Mouse (Mus musculus) v-Abl transformed pro-B cells (cell line): ENCODE measurements around the gene Igf2r.

Experiments
- in situ Hi-C, 2 experiments: fragments of 400-800 bp; cut with MboI; formaldehyde crosslinking; loops; one replicate each; pipeline ENCODE4 v1.15.1; 2025; ENCODE audit not compliant: unreplicated experiment in 2 of 2

Gene Igf2r

DNA sequence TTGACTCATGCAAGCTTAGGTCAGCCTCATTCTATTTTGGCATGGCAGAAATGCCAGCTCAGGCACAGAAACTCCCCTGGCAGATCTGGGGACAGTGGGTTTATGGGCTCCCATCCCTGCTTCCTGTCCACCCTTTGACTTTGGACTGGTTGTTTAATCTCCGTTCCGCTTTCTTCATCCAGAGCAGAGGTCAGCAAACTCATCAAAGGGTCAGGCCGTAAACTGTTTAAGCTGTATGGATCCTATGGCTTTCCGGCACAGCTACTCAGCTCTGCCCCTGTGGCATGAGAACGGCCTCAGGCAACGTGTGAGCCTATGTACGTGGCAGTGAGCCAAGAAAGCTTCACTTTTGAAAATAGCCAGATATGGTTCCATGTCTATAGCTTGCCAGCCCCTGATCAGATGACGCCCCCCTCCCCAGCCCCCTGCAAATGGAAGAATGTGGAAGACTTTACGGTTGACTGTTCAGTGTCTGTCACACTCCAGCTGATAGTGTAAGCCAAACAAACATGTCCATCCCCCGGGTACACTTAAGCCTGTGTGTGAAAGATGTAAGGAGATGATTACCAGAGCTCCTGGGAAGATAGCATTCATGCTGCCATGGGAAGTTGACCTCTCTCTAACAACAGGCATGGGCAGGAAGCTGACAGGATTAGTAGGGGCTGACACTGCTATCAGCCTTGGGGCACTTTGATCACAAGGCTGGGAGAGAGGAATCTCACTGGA lies 21.1 kb upstream of the Igf2r start:
- in situ Hi-C loops, result no loop called here

DNA sequence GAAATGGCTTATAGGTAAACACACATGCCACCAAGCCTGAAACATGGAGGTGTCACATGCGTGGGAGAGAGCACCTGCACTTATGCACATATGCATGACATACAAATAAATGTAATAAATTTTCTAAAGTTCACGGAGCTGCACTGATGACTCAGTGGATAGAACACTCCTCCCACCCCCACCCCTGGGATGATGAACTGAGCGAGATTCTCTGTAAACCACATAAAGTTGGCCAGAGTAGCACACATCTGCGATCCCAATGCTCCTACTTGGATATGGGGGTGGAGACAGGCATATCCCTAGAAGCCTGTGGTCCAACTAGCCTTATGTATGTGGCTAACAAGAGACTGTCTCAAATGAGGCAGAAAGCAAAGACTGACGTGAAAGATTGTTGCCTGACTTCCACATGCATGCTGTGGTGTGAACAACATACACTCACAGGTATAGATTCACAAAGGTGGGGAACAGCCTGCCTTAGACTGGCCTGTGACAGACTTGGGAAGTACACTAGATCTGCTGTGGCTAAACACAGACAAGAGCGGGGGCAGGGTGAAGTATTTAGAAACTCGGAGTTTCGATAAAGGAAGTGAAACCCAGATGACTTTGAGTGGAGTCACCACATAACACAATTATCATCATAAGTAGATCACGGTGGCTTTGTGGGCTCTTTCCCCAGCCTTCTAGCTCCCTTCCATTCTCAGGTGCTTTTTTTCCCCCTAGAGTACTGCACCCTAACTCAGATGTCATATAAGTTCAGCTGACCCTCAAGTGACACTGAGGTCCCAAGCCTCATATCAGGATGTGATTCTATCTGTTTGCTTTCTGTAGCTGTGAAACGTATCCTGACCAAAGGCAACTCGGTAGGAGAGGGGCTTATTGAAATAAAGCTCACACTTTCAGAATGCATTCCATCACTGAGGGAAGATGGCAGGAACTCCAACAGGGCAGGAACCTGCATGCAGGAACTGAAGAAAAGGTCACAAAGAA lies 13.7 kb upstream of the Igf2r start:
- in situ Hi-C loops, result no loop called here

DNA sequence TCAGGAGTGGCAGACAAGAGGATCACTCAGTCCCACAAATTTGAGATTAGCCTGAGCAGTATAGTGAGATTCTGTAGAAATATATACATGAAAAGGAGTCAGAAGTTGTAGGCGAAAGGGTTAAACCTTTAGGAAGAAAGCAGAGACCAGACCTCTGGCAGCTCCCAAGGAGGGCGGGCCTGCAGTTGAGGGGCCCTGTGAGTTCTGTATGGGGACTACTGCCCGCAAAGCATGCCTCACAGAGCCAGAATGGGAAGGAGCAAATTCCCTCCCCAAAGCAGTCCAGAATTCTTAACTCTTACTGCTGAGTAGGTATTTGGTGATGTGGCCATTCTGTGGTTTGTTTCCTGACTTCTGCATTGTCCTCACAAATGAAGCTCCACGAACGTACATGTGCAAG lies 11.6 kb upstream of the Igf2r start:
- in situ Hi-C loops, result no loop called here

DNA sequence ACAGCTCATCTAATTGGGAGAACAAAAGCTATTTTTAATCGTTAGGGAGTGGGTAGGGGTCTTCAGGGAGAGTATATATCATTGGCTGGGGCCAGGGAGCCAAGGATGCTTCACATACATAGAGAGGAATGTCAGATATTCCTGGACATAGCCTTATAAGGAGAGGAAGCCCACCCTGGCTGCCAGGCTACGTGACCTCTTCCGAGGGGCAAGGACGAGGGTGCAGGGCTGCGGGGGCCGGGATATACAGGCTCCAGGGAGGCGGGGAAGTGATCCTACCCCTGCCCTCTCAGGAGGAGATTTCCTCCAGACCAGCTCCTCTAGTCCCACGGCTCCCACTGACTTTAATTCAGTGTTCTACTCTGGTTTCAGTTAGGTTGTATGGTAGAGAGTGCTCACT lies 10.7 kb upstream of the Igf2r start:
- in situ Hi-C loops, result no loop called here

DNA sequence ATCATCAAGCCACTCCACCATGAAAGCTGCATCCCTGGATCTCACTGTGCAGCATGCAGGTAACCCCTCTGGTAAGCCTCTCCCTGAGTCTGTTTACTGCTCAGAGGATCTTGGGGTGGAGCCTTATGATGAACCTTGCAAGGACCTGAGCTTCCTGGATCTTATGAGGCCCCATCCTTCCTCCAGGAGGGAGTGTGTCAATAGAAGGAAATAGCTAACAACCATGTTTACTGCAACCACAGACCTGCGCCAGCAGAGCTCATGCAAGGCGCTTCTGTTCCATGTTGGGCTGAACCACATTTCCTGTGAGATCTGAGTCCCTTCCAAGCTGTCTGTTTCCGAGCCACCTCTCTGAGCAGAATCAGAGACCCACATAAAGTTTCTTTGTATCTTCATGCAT lies 10.0 kb upstream of the Igf2r start:
- in situ Hi-C loops, result no loop called here

DNA sequence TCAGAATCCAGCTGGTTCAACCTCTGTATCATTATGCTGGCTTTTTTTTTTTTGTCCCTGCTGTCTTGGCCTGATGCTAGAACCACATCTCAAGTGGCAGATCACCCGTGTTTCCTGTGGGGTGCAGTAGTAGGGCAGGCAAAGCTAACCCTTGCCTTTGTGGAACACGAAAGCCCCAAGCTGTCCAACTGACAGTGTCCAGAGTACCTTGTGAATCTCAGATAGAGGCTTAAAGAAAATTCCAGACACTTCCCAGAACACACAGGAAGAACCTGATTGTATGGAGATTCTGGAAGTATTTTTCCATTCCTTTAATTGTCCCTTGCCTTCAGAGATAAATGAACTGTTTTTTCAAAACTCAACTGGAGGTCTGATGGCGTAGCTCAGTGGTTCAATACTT lies 4.5 kb upstream of the Igf2r start:
- in situ Hi-C loops, result no loop called here

DNA sequence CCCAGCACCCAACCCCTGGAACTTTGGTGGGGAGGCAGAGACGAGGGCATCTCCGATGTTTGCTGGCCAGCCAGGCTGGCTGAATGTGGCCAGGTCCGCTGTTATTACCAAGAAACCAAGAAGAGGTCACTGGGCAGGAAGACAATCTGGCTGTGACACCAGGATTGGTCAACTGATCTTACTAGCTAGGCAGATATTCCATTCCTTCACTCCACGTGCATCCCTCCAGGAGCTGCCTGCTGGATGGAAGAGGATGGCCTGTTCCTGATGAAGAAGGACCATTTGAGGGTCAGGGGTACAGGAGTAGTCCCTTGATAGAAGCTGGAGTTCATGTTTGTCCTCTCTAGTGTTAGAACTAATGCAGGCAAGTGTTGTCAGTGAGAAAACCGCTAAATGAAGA lies 1.0 kb upstream of the Igf2r start:
- in situ Hi-C loops, result no loop called here

DNA sequence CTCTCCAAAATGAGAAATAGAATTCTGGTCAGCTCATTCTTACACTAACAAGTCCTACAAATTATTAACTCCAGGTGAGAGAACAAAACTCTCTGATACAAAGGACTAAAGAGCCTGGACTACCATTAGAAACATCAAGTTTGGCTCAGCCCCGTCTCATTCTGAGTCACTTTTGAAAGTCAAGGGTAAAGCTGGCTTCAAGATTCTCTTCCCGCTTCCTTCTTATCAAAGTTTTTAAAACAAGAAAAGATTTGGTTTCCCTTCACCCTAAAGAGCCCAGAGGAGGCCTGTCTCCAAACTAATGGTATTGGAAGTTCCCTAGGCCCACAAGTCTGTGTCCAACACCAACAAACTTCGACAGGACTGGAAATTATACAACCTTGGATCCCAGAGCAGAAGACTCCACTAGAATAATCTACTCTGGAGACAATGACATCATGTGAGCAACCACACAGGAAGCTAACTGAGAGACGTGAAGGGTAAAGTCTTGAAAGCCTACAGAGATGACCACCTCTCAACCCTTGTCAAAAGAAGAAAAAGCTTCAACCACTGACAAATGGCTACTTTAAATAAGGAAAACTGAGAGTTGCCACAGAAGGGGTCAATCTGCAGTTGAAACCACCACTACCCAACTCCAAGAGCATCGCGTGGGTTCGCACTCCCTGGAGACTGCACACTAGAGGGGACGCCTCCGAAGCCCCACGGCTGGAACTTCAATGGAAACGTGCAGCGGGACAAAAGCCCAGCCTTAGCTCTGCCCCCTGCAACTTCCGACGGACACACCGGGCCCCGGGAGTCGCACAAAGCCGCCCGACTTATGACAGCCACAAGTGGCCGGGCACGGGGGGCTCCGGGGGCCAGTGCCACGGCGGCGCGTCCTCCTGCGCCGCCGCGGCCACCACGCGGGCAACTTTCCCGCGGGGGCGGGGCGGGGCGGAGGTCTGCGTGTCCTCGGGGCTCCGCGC lies 767 bp downstream of the Igf2r start:
- in situ Hi-C loops, result no loop called here

DNA sequence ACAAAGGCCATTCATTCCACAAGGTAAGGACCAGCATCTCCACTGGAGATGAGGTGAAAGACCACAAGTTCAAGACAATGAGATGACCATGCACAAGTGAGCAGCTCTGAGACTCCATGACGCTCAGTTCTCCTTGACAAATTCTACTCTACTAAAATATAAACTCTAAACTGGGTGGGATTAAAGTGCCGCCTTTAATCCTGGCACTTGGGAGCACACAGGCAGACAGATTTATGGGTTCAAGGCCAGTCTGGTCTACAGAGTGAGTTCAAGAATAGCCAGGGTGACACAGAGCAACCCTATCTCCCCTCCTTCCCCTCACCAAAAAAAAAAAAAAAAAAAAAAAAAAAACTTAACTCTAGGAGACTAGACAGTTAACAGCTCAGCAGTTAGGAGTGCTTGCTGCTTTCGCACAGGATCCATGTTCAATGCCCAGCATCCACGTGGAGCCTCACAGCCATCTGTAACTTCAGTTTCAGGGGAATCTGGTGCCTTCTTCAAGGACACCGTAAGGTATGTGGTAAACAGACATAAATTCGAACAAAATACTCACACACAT lies 2.1 kb downstream of the Igf2r start:
- in situ Hi-C loops, result no loop called here

DNA sequence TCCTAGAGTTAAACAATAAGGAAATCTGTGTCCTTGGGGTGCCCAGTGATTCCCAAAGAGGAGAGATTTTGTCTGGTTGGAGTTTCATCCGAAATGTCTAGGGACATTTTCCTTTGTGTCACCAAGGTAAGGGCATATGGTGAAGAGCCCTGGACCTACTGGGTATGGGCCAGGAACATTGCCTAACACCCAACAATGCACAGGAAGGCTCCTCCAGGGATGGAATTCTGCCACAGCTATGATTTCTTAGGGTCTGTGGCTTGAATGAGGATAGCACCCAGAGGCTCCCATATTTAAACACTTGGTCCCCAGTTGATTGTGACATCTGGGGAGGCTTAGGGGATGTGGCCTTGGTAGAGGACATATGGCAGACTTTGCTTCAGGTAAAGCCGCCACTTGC lies 6.1 kb downstream of the Igf2r start:
- in situ Hi-C loops, result no loop called here

DNA sequence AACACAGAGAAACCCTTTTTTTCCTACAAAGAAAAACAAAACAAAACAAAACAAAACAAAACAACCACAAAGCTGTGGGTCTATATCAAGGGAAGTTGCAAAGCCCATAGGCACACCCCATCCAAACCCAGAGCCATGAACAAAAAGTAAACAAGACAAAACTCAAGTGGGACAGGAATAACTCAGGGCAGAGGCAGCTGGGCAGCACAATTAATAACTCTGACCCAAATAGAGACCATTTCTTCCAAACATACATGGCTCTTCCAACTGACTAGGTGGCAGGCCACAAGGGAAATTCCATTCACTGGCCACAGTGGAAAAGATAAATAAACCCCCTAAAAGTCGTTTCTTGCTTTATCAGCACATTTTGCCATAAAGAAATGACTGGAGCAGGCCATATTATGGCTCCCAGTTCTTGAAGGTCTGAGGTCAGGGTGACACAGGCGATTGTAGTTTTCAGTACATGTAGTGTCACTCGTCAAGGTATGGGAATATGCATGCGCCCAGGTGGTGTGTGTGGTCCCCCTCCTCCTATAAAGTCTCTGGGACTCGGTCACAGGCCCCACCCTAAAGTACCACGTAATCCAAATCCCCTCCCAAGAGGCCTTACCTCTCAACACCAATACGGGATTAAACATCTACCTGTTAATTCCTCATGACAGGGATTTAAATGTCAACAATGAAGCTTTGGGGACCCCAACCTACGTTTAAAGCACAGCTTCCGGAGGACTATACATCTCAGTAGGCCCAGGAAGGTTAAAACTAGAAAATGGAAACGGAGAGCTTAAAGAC lies 8.9 kb downstream of the Igf2r start:
- in situ Hi-C loops, result no loop called here

DNA sequence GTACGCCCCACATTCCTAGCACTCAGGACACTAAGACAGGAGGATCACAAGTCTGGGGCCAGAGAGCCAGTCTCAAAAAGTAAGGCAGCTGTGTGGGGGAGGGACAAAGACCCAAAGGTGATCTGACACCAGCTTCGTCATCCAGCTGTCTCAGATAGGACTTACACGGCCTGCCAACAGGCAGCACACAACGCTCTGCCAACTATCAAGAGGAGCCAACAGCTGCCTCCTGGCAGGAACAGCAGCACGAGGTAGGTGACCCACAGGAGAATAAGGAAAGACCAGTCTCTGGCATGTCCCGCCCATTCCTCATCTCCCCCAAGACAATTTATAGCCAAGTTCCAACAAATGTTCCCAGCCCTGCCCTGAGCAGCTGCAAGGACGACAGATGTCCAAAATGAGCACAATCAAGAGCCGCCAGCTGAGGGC lies 9.8 kb downstream of the Igf2r start:
- in situ Hi-C loops, result no loop called here

DNA sequence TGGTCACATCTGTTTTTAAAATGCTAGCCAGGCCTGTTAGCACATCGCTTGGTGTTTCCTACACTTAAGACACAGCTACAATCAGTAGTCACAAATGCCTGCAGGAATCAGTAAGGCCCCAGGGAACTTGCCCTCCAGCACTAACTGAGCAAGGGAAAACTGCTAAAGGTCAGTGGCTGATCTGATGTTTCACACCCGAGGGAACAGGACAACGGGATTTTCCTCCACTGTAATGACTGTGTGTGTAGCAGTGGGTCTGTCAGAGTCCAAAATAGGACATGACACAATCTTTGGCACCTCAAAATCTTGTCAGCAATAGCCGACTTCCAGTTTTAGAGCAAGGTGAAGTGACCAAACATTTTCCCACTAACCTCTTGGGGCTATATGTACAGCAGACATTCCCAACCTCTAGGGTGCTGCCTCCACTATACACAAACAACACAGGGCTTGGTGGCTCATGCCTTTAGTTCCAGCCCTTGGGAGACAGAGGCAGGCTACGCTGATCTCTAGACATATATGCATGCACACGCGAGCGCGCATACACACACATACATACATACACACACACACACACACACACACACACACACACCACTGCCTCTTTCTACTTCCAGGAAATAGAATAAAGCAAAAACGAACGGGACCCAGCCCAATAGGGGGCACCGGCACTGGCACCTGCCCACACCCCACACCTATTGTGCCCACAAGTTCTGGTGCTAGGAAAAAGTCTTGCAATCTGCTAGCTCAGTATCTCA lies 10.6 kb downstream of the Igf2r start:
- in situ Hi-C loops, result no loop called here

DNA sequence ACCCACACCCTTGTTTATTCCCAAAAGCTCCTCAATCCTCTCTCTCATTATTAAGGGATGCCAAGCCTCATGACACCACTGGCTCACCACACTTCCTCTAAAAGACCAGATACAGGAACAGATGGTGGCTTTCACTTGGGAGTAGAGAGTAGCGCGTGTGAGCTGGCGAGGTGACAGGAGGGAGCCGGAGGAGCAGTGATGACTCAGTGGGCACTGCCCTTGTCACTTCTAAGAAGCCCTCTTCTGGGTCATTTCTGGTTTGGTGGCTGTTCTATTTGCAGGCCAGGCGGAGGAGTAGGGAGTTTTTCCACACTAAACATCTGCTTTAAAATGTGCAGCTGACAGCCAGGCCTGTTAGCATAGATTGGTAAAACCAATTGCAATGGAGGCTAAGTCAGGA lies 11.5 kb downstream of the Igf2r start:
- in situ Hi-C loops, result no loop called here

DNA sequence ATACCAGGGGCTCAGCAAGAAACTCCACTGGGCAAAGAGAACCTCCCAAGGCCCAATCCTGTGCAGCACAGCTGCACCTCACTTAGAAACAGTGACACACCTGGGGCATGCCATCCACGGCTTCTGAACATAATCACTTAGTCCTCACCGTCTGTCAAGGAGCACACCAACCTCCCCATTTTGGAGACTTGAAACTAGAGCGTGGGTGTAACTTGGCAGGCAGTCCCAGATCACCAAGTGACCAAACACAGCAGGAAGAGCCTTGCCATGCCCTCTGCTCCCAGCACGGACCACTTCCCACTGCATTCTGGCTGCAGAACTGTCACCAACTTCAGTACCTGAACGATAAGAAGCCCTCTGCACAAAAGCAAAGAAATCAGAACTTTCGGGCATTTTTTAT lies 12.3 kb downstream of the Igf2r start:
- in situ Hi-C loops, result no loop called here

DNA sequence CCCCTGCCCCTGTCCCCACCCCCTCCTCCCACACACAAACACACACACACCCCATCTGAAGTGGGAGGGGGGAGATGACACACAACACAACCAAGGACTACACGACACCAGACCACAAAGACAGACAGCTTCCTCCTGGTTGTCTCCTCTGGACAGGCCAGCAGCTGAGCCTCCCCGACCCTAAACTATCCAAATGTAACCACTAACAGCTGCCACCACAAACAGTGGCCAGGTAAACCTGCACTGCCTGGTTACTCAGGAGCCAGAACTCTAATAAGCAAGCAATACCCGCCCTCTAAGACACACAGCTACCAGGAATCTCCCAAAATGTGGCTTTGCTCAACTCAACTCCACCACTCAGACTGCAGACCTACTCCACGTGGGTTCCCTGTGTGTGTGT lies 13.5 kb downstream of the Igf2r start:
- in situ Hi-C loops, result no loop called here

DNA sequence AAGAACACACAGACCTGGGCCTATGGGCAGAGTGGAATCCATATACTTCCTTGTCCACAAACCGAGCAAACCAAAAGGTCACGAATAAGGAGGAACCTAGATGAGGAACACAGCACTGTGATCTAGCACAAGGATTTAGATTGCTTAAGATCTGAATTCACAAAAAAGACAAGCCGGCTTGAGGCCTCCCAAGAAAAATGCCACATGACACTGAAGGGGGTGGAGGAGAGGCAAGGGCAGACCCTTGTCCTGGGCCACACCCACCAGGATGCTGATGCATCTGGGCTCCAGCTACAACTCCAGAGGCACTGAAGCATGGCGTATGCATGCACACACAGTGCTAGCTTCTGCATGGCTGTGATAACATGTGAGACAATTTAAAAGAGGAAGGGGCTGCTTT lies 14.3 kb downstream of the Igf2r start:
- in situ Hi-C loops, result no loop called here

DNA sequence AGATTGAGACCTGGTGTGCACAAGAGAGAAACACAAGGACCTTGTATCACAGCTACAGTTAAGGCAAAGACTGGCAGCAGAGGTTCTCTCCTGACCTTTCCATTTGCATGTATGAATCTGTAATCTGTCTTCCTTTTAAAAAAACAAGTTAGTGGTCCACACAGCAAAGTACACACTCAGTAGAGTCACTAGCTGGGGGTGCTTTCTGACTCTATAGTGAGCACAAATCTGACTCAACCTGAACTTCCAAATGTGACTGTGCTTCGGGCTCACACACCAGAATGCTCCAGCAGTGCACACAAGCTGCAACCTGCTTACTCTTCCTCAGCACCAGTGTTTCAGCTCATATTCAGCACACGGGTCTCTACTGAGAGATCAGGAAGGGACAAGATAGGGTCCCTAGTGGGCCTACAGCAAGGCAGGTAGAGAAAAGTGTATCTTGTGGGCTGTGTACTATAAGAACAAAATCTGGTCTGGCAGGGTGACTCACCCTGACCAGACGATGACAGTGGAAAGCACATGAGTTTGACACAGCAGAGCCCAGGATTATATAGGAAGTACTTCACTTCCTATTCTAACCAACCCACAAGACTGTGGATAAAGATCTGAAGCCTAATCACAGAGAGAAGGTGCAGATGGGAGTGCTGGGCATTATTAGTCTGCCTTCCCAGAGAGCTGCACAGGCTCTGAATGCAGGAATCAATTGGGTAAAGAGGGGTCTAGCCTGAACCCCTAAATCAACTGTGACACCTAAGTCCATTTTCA lies 15.0 kb downstream of the Igf2r start:
- in situ Hi-C loops, result no loop called here
